In the genomic region with DNA sequence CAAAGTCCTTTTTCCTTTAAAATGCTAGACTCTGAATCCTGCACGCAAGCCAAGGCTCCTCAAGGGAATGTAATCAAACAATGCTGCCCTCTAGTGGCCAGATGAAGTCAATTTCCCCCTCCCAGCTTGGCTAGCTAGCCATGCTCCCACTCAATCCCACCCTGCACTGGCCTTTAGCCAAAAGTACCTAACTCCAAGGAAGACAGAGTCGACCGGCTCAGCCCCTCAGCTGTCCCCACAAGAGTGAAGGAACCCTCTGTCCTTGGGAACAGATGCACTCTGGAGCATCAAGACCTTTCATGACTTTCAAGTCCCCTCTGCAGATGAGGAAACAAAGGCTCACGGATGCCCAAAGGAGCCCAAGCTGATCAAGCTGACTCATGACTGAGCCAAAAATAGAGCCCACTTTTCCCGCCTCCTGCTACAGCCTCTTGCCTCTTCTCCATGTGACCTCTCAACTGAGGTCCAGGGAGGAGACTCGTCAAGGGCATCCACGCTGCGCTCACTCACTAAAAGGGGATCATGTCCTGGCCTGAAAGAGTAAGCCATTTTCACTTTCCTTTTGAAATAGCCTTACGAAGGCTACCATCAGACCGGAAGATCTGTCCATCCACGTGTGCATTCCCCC, we compare ENCODE assay signal across 1 mouse cellular context.
TF ChIP-seq lines count a peak whose summit lies in the region.

No protein-coding gene starts in this region.

TF ChIP-seq in CH12.LX, 34 proteins besides CTCF, POLR2A, EP300 and RAD21 (continued from another document):
- TF ChIP-seq E2F4 (IDR thresholded peaks at IDR 0.05; ENCODE audit: insufficient replicate concordance, low read depth, low read length) = peak; percentile 91
- peak; percentile 54; the same call in 1 of the 2 replicates for TF ChIP-seq RCOR1 (conservative IDR thresholded peaks at IDR 0.05; ENCODE audit: low read depth, low read length)
- peak; percentile 72; the same call in 1 of the 2 replicates for TF ChIP-seq SIN3A (IDR thresholded peaks at IDR 0.05; ENCODE audit: low read length)
- TF ChIP-seq MEF2A (IDR thresholded peaks at IDR 0.05; ENCODE audit: borderline replicate concordance, low read depth, low read length) = peak; percentile 93
- no peak for TF ChIP-seq JUN (IDR thresholded peaks at IDR 0.05; ENCODE audit: insufficient read depth, low read depth, low read length)
- TF ChIP-seq BHLHE40 (IDR thresholded peaks at IDR 0.05; ENCODE audit: low read depth, low read length) = peak; percentile 58
- no peak for TF ChIP-seq ZNF384 (IDR thresholded peaks at IDR 0.05; ENCODE audit: low read depth, low read length)
- peak; percentile 35; the same call in 1 of the 2 replicates for TF ChIP-seq ZMIZ1 (IDR thresholded peaks at IDR 0.05; ENCODE audit: low read depth, low read length)
- TF ChIP-seq IRF4 (IDR thresholded peaks at IDR 0.05; ENCODE audit: low read depth, low read length) = 0 out of 2 replicates have a peak, but pooled peaks have one; percentile 18
